Mouse (Mus musculus) MEL (cell line): ENCODE measurements around the gene C1qtnf3. TPM values are rescaled to one million over a fixed set of nuclear protein-coding genes. Genes with fewer than 3 reads are reported as not detected.

Source experiments
- DNase-seq: peaks from one replicate; pipeline ENCODE4 v3.0.0; 2011; ENCODE audit warnings: low read depth, low spot score
- H3K27ac ChIP-seq: 2 replicates; pipeline ENCODE4 v1.5.1; 2012; ENCODE audit warnings: low read depth, mild to moderate bottlenecking, control low read depth, low read length, moderate library complexity; ENCODE audit not compliant: control insufficient read depth
- H3K27me3 ChIP-seq, 2 experiments: fragments of 150-350 bp in 1 of 2; sonication (generic) in 1 of 2; 2 replicates each; pipeline ENCODE4 v1.6.1; 2012; ENCODE audit warnings: low read length in 2 of 2, mild to moderate bottlenecking in 2 of 2, improper control_type of control experiment in 1 of 2, moderate library complexity in 1 of 2; ENCODE audit not compliant: insufficient read depth in 2 of 2, control insufficient read depth in 1 of 2
- H3K36me3 ChIP-seq, 2 experiments: 2 replicates each; pipeline ENCODE4 v1.6.1; 2012 to 2014; ENCODE audit warnings: low read length in 2 of 2, improper control_type of control experiment in 1 of 2, inconsistent platforms in 1 of 2, mild to moderate bottlenecking in 1 of 2; ENCODE audit not compliant: insufficient read depth in 2 of 2, control insufficient read depth in 1 of 2
- H3K4me1 ChIP-seq, 2 experiments: fragments of 150-350 bp in 1 of 2; sonication (generic) in 1 of 2; 2 replicates each; pipeline ENCODE4 v1.6.1; 2012; ENCODE audit warnings: low read length in 2 of 2, improper control_type of control experiment in 1 of 2, mild to moderate bottlenecking in 1 of 2; ENCODE audit not compliant: insufficient read depth in 2 of 2, control insufficient read depth in 1 of 2
- H3K4me3 ChIP-seq, 2 experiments: fragments of 150-350 bp in 1 of 2; sonication (generic) in 1 of 2; 2 replicates each; pipeline ENCODE4 v1.5.1; 2012; ENCODE audit warnings: low read depth in 2 of 2, low read length in 2 of 2, mild to moderate bottlenecking in 2 of 2, moderate library complexity in 2 of 2, control low read depth in 1 of 2, improper control_type of control experiment in 1 of 2; ENCODE audit not compliant: control insufficient read depth in 1 of 2, insufficient read depth in 1 of 2
- H3K79me2 ChIP-seq: 2 replicates; pipeline ENCODE4 v1.6.1; 2012; ENCODE audit warnings: mild to moderate bottlenecking, low read length, moderate library complexity; ENCODE audit not compliant: control insufficient read depth, poor library complexity, insufficient read depth
- H3K9ac ChIP-seq: 2 replicates; pipeline ENCODE4 v1.6.1; 2012; ENCODE audit warnings: low read depth, mild to moderate bottlenecking, control low read depth, low read length, moderate library complexity; ENCODE audit not compliant: control insufficient read depth, poor library complexity, severe bottlenecking
- H3K9me3 ChIP-seq: fragments of 150-350 bp; sonication (generic); replicated peaks from 2 replicates; pipeline ENCODE4 v1.6.1; 2012; ENCODE audit warnings: mild to moderate bottlenecking, low read length, improper control_type of control experiment, moderate library complexity; ENCODE audit not compliant: insufficient read depth
- CHD2 ChIP-seq: IDR thresholded peaks from 2 replicates; pipeline ENCODE4 v1.6.1; 2011; ENCODE audit warnings: low read length, improper control_type of control experiment
- CTCF ChIP-seq, 3 experiments: IDR thresholded peaks in 2 of 3; conservative IDR thresholded peaks in 1 of 3; 2 replicates each; pipeline ENCODE4 v1.5.1; 2011 to 2012; ENCODE audit warnings: low read length in 3 of 3, low read depth in 2 of 3, mild to moderate bottlenecking in 2 of 3, improper control_type of control experiment in 1 of 3, inconsistent platforms in 1 of 3, mixed read lengths in 1 of 3, moderate library complexity in 1 of 3; ENCODE audit not compliant: control insufficient read depth in 1 of 3, insufficient read depth in 1 of 3, poor library complexity in 1 of 3, severe bottlenecking in 1 of 3
- ELF1 ChIP-seq: IDR thresholded peaks from 2 replicates; pipeline ENCODE4 v1.6.1; 2014; ENCODE audit warnings: low read depth, mild to moderate bottlenecking, inconsistent platforms, low read length, improper control_type of control experiment, moderate library complexity
- EP300 ChIP-seq, 2 experiments: IDR thresholded peaks; 2 replicates each; pipeline ENCODE4 v1.6.1; 2011; ENCODE audit warnings: improper control_type of control experiment in 2 of 2, low read length in 2 of 2, low read depth in 1 of 2, mild to moderate bottlenecking in 1 of 2
- GABPA ChIP-seq: IDR thresholded peaks from 2 replicates; pipeline ENCODE4 v1.6.1; 2012; ENCODE audit warnings: low read depth, mild to moderate bottlenecking, inconsistent platforms, low read length, improper control_type of control experiment, moderate library complexity
- GATA1 ChIP-seq: IDR thresholded peaks from 2 replicates; pipeline ENCODE4 v1.6.1; 2011; ENCODE audit warnings: low read depth, low read length, improper control_type of control experiment
- HCFC1 ChIP-seq: IDR thresholded peaks from 2 replicates; pipeline ENCODE4 v1.6.1; 2012; ENCODE audit warnings: low read depth, mild to moderate bottlenecking, inconsistent platforms, low read length, improper control_type of control experiment, moderate library complexity
- JUND ChIP-seq: IDR thresholded peaks from 2 replicates; pipeline ENCODE4 v1.6.1; 2011; ENCODE audit warnings: low read depth, mild to moderate bottlenecking, improper control_type of control experiment, low read length
- KAT2A ChIP-seq: conservative IDR thresholded peaks from 2 replicates; pipeline ENCODE4 v1.6.1; 2012; ENCODE audit warnings: low read depth, low read length, improper control_type of control experiment, inconsistent platforms
- MAX ChIP-seq: IDR thresholded peaks from 2 replicates; pipeline ENCODE4 v1.6.1; 2011; ENCODE audit warnings: low read length, improper control_type of control experiment
- MAZ ChIP-seq: IDR thresholded peaks from 2 replicates; pipeline ENCODE4 v1.6.1; 2012; ENCODE audit warnings: low read depth, mild to moderate bottlenecking, inconsistent platforms, low read length, improper control_type of control experiment
- MEF2A ChIP-seq: IDR thresholded peaks from 2 replicates; pipeline ENCODE4 v1.6.1; 2014; ENCODE audit warnings: low read depth, mild to moderate bottlenecking, inconsistent platforms, low read length, improper control_type of control experiment; ENCODE audit not compliant: poor library complexity, insufficient replicate concordance, severe bottlenecking; ENCODE audit errors: extremely low read depth
- MXI1 ChIP-seq: IDR thresholded peaks from 2 replicates; pipeline ENCODE4 v1.6.1; 2011; ENCODE audit warnings: mild to moderate bottlenecking, low read depth, low read length, improper control_type of control experiment
- MYB ChIP-seq: IDR thresholded peaks from 2 replicates; pipeline ENCODE4 v1.6.1; 2011; ENCODE audit warnings: mild to moderate bottlenecking, low read depth, low read length, improper control_type of control experiment
- NELFE ChIP-seq: IDR thresholded peaks from 2 replicates; pipeline ENCODE4 v1.6.1; 2011; ENCODE audit warnings: low read depth, low read length, improper control_type of control experiment
- NRF1 ChIP-seq: IDR thresholded peaks from 2 replicates; pipeline ENCODE4 v1.6.1; 2014; ENCODE audit warnings: low read depth, mild to moderate bottlenecking, inconsistent platforms, low read length, improper control_type of control experiment, moderate library complexity; ENCODE audit not compliant: poor library complexity, insufficient read depth, severe bottlenecking
- POLR2A ChIP-seq, 2 experiments: IDR thresholded peaks; 2 replicates each; pipeline ENCODE4 v1.6.1; 2011 to 2012; ENCODE audit warnings: low read length in 2 of 2, mild to moderate bottlenecking in 2 of 2, control low read depth in 1 of 2, improper control_type of control experiment in 1 of 2, low read depth in 1 of 2, moderate library complexity in 1 of 2; ENCODE audit not compliant: control insufficient read depth in 1 of 2, insufficient read depth in 1 of 2, poor library complexity in 1 of 2
- POLR2AphosphoS5 ChIP-seq: IDR thresholded peaks from 2 replicates; pipeline ENCODE4 v1.6.1; 2012; ENCODE audit warnings: low read depth, borderline replicate concordance, mild to moderate bottlenecking, inconsistent platforms, low read length, moderate library complexity, mixed read lengths
- RAD21 ChIP-seq: IDR thresholded peaks from 2 replicates; pipeline ENCODE4 v1.6.1; 2011; ENCODE audit warnings: mild to moderate bottlenecking, low read depth, low read length, improper control_type of control experiment
- SMC3 ChIP-seq: IDR thresholded peaks from 2 replicates; pipeline ENCODE4 v1.6.1; 2011; ENCODE audit warnings: low read depth, low read length, improper control_type of control experiment
- TAL1 ChIP-seq: IDR thresholded peaks from 2 replicates; pipeline ENCODE4 v1.6.1; 2012; ENCODE audit warnings: mild to moderate bottlenecking, inconsistent platforms, low read length, moderate library complexity, mixed read lengths
- TBP ChIP-seq: IDR thresholded peaks from 2 replicates; pipeline ENCODE4 v1.8.0; 2011; ENCODE audit warnings: low read depth, low read length, improper control_type of control experiment
- UBTF ChIP-seq: IDR thresholded peaks from 2 replicates; pipeline ENCODE4 v1.6.1; 2012; ENCODE audit warnings: low read depth, mild to moderate bottlenecking, inconsistent platforms, low read length, improper control_type of control experiment, moderate library complexity, borderline replicate concordance; ENCODE audit not compliant: insufficient read depth
- USF2 ChIP-seq, 2 experiments: IDR thresholded peaks; 2 replicates each; pipeline ENCODE4 v1.6.1; 2011 to 2012; ENCODE audit warnings: improper control_type of control experiment in 2 of 2, low read length in 2 of 2, borderline replicate concordance in 1 of 2, inconsistent platforms in 1 of 2, low read depth in 1 of 2, mild to moderate bottlenecking in 1 of 2; ENCODE audit not compliant: insufficient read depth in 1 of 2
- ZKSCAN1 ChIP-seq: IDR thresholded peaks from 2 replicates; pipeline ENCODE4 v1.6.1; 2012; ENCODE audit warnings: low read depth, mild to moderate bottlenecking, inconsistent platforms, low read length, improper control_type of control experiment, moderate library complexity
- polyA plus RNA-seq, 2 experiments: library from polyadenylated mRNA; stranded (reverse) in 1 of 2; unstranded in 1 of 2; fragments of >175 nt in 1 of 2; fragments of >200 nt in 1 of 2; gene quantifications; 2 replicates each; pipeline versions ENCODE4 v1.2.1 to v1.2.4; 2012; ENCODE audit warnings: low replicate concordance in 2 of 2, low read depth in 1 of 2; ENCODE audit not compliant: insufficient read length in 2 of 2, insufficient read depth in 1 of 2, missing spikeins in 1 of 2
- total RNA-seq: library from RNA; depleted of rRNA; stranded (reverse); fragments of 300-350 nt; gene quantifications from 2 replicates; pipeline ENCODE4 v1.2.3, GENCODE M21; 2012

The C1qtnf3 gene
- total and polyA plus RNA-seq, 3 experiments: not detected

DNA sequence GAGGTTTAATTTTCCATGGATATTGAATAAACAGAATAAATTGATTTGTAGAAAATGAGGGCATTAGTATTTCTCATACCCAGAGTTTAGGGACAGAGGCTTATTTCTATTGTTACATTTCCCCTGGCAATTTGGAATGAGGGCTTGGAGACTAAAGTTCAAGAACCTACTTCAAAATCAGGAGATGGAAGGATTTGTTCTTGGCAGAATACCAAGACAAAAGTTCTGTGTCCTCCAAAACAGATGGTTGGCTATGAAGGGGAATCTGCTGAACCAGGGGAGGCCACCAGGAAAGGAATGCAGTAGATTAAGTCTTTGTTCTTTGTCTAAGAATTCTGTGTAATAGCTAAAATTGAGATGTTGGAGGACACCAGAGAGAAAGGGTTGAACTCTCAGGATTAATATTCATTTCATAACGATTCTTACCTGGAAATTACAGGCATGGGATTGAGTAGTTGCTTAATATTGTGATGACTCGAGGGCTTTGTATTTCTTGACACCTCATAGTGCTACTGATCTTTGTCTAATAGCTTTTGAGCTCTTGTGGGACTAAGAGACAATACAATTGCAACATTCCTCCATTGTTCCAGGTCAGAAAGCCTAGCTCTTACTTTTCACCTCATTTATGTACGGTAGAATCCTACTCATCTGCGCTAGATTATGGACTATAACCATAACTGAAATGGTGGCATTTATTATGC, 35.4 kb upstream of the C1qtnf3 start:
- Histone ChIP-seq H3K9ac (no peak overlapping the region), H3K27ac (no peak overlapping the region), H3K36me3 (no peaks in the 10 kb centered on the region), H3K9me3 (no peaks in the 10 kb centered on the region), H3K79me2 (no peaks in the 10 kb centered on the region), H3K4me1 (no peaks in the 10 kb centered on the region)
- no peak for DNase-seq
- TF ChIP-seq SMC3: no peak
- no peak for TF ChIP-seq ZKSCAN1
- no peak for TF ChIP-seq NRF1
- no peak for TF ChIP-seq CHD2
- TF ChIP-seq MAZ: no peak
- TF ChIP-seq UBTF: no peak
- no peak for TF ChIP-seq KAT2A
- no peak for TF ChIP-seq USF2 (IDR thresholded peaks at IDR 0.05; ENCODE audit: borderline replicate concordance in 1 of 2, insufficient read depth in 1 of 2, low read depth in 1 of 2, low read length in 2 of 2)
- TF ChIP-seq NELFE: no peak
- TF ChIP-seq EP300 (IDR thresholded peaks at IDR 0.05; ENCODE audit: low read depth in 1 of 2, low read length in 2 of 2): no peak
- TF ChIP-seq GABPA: no peak
- TF ChIP-seq HCFC1: no peak
- TF ChIP-seq MXI1: no peak
- no peak for TF ChIP-seq MEF2A
- TF ChIP-seq MYB: no peak
- no peak for TF ChIP-seq GATA1
- TF ChIP-seq TAL1: no peak
- TF ChIP-seq POLR2A (IDR thresholded peaks at IDR 0.05; ENCODE audit: control insufficient read depth in 1 of 2, insufficient read depth in 1 of 2, low read depth in 1 of 2, low read length in 2 of 2, poor library complexity in 1 of 2): no peak
- TF ChIP-seq, all 39 proteins: peak for 0
- Histone ChIP-seq H3K4me3 (no peak overlapping the region), H3K27me3 (no peaks in the 10 kb centered on the region)

DNA sequence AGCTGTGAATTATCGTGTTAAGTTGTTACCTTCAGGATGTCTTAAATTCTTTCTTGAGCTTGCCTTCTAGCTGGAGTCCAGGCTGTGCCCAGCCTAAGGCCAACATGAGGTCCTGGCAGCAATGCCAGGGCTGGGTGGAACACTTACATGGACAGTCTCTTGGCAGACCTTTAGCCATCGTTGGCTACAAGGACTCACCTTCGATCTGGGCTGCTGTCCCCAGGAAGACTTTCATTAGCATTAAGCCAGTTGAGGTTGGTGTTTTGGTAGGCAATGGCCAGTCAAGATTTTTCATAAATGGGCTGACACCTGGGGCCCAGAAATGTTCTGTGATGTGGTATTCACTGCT, 34.8 kb upstream of the C1qtnf3 start:
- Histone ChIP-seq H3K36me3 (no peaks in the 10 kb centered on the region), H3K27me3 (no peaks in the 10 kb centered on the region), H3K4me3 (no peak overlapping the region), H3K9ac (no peak overlapping the region), H3K4me1 (no peaks in the 10 kb centered on the region), H3K9me3 (no peaks in the 10 kb centered on the region), H3K79me2 (no peaks in the 10 kb centered on the region), H3K27ac (no peak overlapping the region)
- DNase-seq: no peak
- no peak for TF ChIP-seq HCFC1
- TF ChIP-seq POLR2AphosphoS5: no peak
- no peak for TF ChIP-seq TBP
- TF ChIP-seq NRF1: no peak
- TF ChIP-seq MAX: no peak
- no peak for TF ChIP-seq RAD21
- TF ChIP-seq USF2 (IDR thresholded peaks at IDR 0.05; ENCODE audit: borderline replicate concordance in 1 of 2, insufficient read depth in 1 of 2, low read depth in 1 of 2, low read length in 2 of 2): no peak
- TF ChIP-seq ELF1: no peak
- TF ChIP-seq MYB: no peak
- TF ChIP-seq TAL1: no peak
- no peak for TF ChIP-seq JUND
- no peak for TF ChIP-seq ZKSCAN1
- TF ChIP-seq CTCF (IDR thresholded peaks at IDR 0.05 in 2 of 3, conservative IDR thresholded peaks at IDR 0.05 in 1 of 3; ENCODE audit: control insufficient read depth in 1 of 3, insufficient read depth in 1 of 3, low read depth in 2 of 3, low read length in 3 of 3, poor library complexity in 1 of 3, severe bottlenecking in 1 of 3): no peak
